Mouse (Mus musculus): ENCODE results near the gene Rfx8.

The Rfx8 gene

DNA sequence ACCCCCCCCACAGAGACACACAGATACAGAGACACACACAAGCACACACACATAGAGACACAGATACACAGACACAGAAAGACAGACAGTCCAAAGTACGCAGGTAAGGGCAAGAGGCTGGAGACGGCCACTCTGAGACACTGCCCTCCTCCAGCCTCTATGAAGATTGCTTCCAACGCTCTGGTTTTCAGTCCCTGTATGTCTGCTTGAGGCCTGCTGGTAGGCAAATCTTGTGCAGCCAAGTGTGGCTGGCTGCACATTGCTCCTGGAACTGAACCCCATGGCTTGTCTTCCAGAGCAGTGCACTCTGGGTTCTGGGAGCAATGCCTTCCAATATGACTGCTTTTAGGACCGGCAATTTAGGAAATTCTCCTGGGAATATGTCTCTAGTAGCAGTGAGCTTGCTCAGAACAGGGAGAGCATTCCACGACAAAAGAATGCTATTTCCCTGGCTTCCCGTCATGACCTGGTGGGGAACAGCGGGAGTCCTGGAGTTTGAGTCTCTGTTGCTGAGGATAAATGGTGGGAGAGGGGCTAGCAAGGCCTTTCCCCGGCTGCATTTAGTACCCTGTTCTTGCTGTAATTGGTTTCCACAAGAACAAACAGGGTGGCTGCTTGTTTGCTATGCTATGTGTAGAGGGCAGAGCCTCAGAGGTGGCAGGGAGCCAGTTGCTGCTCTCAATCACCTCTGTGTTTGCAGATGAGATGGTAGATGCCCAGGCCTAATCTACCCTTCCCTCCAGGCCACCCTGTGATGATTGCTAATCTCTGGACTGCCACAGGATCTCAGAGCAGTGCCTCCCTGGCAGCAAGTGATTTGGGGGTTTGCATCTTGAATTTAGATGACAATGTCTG is 74.7 kb downstream of the Rfx8 start:
- peak; percentile 48 for DNase-seq (ENCODE audit: low read depth, low spot score)

DNA sequence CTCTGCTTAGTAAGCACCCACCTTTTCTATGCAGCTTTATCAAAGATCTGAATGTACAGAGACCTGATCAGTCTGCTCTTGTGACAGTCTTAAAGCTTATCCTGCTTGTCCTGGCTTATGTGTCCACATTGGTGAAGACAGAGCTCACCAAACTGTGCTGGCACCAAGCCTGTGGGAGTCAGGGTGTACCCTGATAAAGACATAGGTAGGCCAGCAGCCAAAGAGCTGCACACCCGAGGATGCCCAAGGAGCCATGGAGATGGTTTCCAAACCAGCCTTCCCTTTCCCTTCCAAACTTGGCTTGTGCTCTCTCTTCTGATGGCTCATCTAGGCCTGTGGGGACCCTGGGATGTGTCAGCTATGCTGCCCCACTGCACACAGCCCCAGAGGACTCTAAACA is 76.5 kb downstream of the Rfx8 start:
- no peak for DNase-seq (ENCODE audit: low read depth, low spot score)

DNA sequence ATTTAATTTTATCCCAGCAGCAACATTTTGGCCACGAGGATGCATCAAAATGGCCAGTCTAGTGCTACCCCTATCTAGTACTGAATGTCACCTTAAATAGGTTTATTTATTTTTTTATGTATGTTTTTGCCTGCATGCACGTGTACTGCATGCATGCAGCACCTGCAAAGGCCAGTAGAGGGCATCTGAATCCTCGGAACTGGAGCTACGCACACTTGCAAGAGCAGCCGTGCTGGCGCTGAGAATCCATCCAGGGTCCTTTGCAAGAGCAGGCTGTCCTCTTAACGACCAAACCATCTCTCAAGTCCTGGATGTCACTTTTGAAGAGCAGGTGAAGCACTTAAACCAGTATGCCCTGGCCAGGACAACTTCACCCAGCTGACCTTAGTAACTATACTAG is 79.1 kb downstream of the Rfx8 start:
- peak; percentile 25 for DNase-seq (ENCODE audit: low read depth, low spot score)

DNA sequence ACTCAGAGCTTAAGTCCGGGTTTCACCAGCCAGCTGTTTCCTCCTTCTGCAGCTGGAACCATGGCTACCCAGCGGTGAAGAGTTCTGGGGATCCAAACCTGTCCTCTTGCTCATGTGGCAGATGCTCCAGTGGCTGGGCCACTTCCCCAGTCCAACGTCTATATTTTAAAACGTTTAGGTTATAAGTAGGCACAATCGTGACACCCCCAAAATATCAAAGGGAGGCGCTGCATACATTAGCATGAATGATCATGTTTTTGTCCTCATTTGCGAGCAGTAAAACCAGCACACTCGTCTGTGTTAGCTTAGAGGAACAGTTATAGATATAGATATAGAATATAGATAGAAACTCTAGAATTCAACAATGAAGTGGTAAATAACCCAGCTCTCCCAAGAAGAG is 83.7 kb downstream of the Rfx8 start:
- DNase-seq (ENCODE audit: low read depth, low spot score) = no peak

DNA sequence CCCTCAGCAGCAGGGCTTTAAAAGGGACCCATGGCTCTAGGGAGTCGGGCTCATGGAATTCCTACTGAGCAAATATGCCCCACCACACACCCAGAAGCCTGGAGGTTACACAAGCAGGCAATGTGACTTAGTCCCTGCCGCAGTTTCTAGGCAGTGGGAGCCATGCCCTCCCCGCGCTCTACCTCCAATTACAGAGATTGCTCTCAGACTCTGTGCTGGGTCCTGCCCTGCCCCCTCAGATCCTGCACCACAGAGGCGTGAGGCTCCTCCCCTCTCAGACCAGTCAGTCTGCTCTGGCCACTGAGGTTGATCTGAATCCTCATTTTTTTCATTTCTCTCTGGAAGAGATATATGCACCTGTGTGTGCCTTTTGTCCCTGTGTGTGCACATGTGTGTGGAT is 84.1 kb downstream of the Rfx8 start:
- no peak for DNase-seq (ENCODE audit: low read depth, low spot score)

DNA sequence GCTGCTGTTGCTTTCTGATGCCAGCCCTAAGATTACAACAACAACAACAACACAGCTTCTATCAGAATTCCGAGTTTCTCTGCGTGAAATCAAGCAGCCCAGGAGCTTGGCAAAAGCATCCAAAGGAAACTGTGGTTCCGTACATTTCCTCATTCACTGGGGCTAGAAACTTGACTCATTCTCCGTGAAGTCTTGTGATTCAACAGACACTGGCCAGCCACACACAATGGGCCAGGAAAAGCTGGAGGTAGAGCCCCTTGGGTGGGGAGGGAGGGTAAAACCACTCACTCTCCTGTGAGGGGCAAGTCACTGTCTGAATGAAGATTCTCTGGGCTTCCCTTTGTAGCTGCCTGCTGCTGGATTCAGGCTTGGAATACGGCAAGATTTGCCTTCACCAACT is 84.6 kb downstream of the Rfx8 start:
- DNase-seq (ENCODE audit: low read depth, low spot score) = no peak

DNA sequence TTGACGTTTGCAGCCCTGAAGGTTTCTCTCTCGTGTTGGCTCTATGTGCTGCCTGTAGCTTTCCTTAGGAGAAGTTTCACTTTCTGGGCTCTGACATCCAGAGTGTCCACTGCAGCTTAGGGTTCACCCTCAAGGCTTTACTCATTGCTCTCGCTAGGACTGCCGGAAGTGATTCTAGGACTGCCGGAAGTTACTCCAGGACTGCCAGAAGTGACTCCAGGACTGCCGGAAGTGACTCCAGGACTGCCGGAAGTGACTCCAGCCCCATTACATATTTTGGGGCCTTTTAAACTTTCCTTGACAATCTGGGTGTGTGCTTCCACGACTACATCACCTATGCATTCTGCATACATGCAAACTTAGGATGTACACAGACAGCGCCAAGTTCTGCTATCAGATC is 92.2 kb downstream of the Rfx8 start:
- DNase-seq (ENCODE audit: low read depth, low spot score) = no peak

DNA sequence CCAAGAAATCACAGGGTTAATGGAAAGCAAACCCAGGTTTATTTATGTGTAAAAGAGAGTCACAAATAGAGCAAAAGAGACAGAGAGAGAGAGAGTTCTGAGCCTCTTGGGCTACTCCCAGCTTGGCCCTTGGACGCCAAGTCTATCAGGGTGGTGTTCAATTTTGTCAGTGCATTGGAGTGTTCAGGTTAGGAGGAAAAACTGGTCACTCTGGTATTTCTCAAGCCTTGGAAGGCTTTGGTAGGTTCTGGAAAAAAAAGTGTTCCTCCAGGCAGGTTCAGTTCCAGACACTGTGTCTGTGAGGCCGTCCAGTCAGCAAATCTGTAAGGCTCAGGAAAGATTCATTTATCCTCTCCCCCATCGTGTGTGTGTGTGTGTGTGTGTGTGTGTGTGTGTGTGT is 95.3 kb downstream of the Rfx8 start:
- DNase-seq (ENCODE audit: low read depth, low spot score) = no peak

DNA sequence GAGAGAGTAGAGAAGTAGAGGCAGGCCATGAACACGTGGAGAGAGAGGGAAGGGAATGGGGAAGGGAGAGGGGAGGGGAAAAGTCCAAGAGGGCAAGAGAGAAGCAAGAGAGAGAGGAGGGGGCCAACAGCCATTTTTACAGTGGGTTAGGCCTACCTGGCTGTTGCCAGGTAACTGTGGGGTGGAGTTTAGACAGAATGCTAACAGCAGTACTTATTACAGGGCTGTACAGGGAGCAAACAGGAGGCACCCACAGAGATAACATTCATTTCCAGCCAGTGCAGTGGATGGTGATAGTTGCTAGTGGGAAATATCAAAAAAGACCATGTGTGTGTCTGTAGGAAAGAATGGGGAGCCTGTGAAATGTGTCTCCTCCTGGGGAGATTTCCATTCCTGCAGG is 97.1 kb downstream of the Rfx8 start:
- DNase-seq (ENCODE audit: low read depth, low spot score) = no peak

DNA sequence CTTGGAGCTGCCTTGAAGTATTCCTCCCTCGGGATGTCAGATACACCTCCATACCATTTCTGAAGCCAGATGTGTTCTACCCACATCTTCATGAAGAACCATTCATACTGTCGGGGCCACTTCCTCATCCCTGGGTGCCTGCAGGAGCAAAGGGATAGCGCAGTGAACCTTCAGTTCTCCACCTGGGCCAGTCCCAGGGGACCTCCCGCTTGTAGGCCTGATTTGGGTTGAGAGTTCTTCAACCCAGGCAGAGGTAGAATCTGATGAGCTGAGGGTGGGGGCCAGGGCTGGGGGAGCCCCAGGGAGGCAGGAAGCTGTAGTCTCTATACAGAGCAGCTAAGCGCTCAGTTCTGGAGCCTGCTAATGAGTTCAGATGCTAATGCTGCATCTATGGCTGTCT is 97.7 kb downstream of the Rfx8 start:
- peak; percentile 53 for DNase-seq (ENCODE audit: low read depth, low spot score)

DNA sequence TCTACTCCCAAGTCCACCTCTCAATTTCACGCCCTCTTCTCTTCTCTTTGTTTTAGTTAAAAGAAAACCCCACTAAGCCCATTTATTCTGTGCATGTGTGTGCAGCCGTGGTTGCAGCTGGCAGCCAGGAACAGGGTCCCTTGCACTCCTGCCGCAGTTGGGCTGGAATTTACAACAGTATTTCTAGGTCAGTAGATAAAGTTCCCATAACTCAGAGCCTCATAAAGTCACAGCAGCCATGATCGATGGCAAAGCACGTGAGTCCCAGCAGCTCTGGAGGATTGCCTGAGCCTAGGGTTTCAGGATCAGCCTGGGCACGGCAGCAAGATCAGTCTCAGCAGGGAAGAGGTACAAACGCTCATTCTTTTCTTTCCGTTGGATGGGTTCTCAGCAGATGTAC is 102.3 kb downstream of the Rfx8 start:
- DNase-seq (ENCODE audit: low read depth, low spot score) = no peak

DNA sequence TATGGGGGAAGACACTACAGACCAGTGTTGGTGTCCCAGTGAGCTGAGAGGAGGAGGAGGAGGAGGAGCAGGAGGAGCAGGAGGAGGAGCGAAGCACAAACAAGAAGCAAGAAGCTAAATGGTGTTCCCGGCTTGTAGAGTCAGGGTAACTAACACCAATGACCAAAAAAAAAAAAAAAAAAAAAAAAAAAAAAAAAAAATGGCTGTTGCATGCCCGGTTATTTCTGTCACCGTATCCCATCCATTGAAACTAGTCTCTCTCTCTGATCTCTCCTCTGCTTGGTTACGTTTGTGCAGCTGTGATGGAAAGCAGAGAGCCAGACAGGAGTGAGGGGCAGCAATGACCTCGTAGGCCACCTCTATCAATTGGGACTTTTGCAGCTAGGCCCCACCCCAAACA is 105.3 kb downstream of the Rfx8 start:
- DNase-seq (ENCODE audit: low read depth, low spot score) = no peak

Data from A20 (cell line).